Mouse (Mus musculus): ENCODE measurements around the gene Clspn.

- no peak for TF ChIP-seq POLR2A (IDR thresholded peaks at IDR 0.05; ENCODE audit: borderline replicate concordance, extremely low read depth, low read depth, low read length)
- TF ChIP-seq CTCF (IDR thresholded peaks at IDR 0.05; ENCODE audit: insufficient read depth, low read length), result no peak
Observed at GRCm38 (mm10) chr4:126533729-126534070, 23.0 kb upstream of the Clspn start.
